44 mouse cellular contexts compared by ENCODE assay signal in genomic region chr1:182714236-182714935, GRCm38 (mm10). TPM values are rescaled to one million over a fixed set of nuclear protein-coding genes. Genes with fewer than 3 reads are reported as not detected.
"Had no signal": no experiment of that assay in that cellular context is flagged by ENCODE, and none has a peak within 500 bp of the region (broad histone marks: within the 10 kb centered on the region; RNA-seq: fewer than 3 reads in every experiment).

No protein-coding gene starts in this region.

- DNase-seq: heart, postnatal 10 days; heart, postnatal 14 days; heart, postnatal 36 days; heart, postnatal 4 days; kidney, adult 11 months; kidney, adult 18-20 months; kidney, adult 2 months; kidney, adult 8-10 months; kidney, adult 9 months; kidney, postnatal 10 days; kidney, postnatal 14 days; kidney, postnatal 25 days; kidney, postnatal 36 days; kidney, postnatal 4 days; layer of hippocampus, adult 9-11 months; layer of hippocampus, postnatal 36 days had no signal

- H3K9ac ChIP-seq: heart, embryonic 12.5 days; heart, embryonic 13.5 days; heart, embryonic 15.5 days; hindbrain, embryonic 12.5 days; hindbrain, embryonic 13.5 days; hindbrain, embryonic 14.5 days; hindbrain, embryonic 15.5 days; intestine, embryonic 15.5 days; kidney, embryonic 15.5 days had no signal

- H3K4me1 ChIP-seq: intestine, embryonic 15.5 days; kidney, embryonic 15.5 days had no signal

- ATAC-seq: hindbrain, embryonic 16.5 days; hindbrain, postnatal 0 days; inflammation-experienced regulatory T-cells, adult 6 months; intestine, embryonic 15.5 days; intestine, embryonic 16.5 days; intestine, postnatal 0 days had no signal

- H3K4me2 ChIP-seq: heart, embryonic 12.5 days; heart, embryonic 13.5 days; heart, embryonic 15.5 days; hindbrain, embryonic 12.5 days; hindbrain, embryonic 13.5 days; hindbrain, embryonic 14.5 days; hindbrain, embryonic 15.5 days; intestine, embryonic 15.5 days; kidney, embryonic 15.5 days had no signal

- H3K36me3 ChIP-seq: heart, embryonic 12.5 days; heart, embryonic 13.5 days; heart, embryonic 15.5 days; hindbrain, embryonic 10.5 days; hindbrain, embryonic 12.5 days; hindbrain, embryonic 13.5 days; hindbrain, embryonic 15.5 days; intestine, embryonic 15.5 days; kidney, embryonic 15.5 days had no signal

- H3K27me3 ChIP-seq: heart, embryonic 12.5 days; heart, embryonic 13.5 days; heart, embryonic 15.5 days; hindbrain, embryonic 12.5 days; hindbrain, embryonic 13.5 days; hindbrain, embryonic 15.5 days; intestine, embryonic 15.5 days; kidney, embryonic 15.5 days had no signal

- H3K27ac ChIP-seq: heart, embryonic 13.5 days; heart, embryonic 15.5 days; hindbrain, embryonic 10.5 days; hindbrain, embryonic 12.5 days; hindbrain, embryonic 13.5 days; hindbrain, embryonic 14.5 days; hindbrain, embryonic 15.5 days; hindbrain, postnatal 0 days; intestine, embryonic 15.5 days; kidney, embryonic 15.5 days; kidney, postnatal 0 days; layer of hippocampus, adult 2 months; left cerebral cortex, adult 2 months had no signal

- H3K4me3 ChIP-seq: heart, embryonic 12.5 days; heart, embryonic 13.5 days; heart, embryonic 15.5 days; hindbrain, embryonic 10.5 days; hindbrain, embryonic 12.5 days; hindbrain, embryonic 13.5 days; hindbrain, embryonic 15.5 days; intestine, embryonic 15.5 days; kidney, embryonic 15.5 days; layer of hippocampus, adult 2 months; left cerebral cortex, adult 2 months had no signal

- H3K9me3 ChIP-seq: heart, embryonic 13.5 days; heart, embryonic 15.5 days; hindbrain, embryonic 10.5 days; hindbrain, embryonic 12.5 days; hindbrain, embryonic 13.5 days; hindbrain, embryonic 15.5 days; intestine, embryonic 15.5 days; kidney, embryonic 15.5 days had no signal

RNA-seq across cellular contexts. Expression of gene Ccdc185, which starts 34.6 kb away (rescaled TPM):
- total RNA-seq: heart, postnatal 10 days; heart, postnatal 14 days; heart, postnatal 25 days; heart, postnatal 36 days; heart, postnatal 4 days; hematopoietic stem cell, adult 5-6 weeks; hindbrain, postnatal 0 days had no signal
- polyA plus RNA-seq: heart, embryonic 12.5 days; heart, embryonic 13.5 days; heart, embryonic 14.5 days; heart, embryonic 15.5 days; heart, embryonic 16.5 days; heart, postnatal 0 days; hindbrain, embryonic 10.5 days; hindbrain, embryonic 11.5 days; hindbrain, embryonic 12.5 days; hindbrain, embryonic 13.5 days; hindbrain, embryonic 14.5 days; hindbrain, embryonic 15.5 days; hindbrain, embryonic 16.5 days; hindbrain, postnatal 0 days; inflammation-experienced regulatory T-cells, adult 6 months; intestine, embryonic 14.5 days; intestine, embryonic 15.5 days; intestine, postnatal 0 days; kidney, embryonic 14.5 days; kidney, embryonic 15.5 days; kidney, embryonic 16.5 days; kidney, postnatal 0 days; large intestine, adult 2 months had no signal
